Mouse (Mus musculus) liver, embryonic 14.5 days (tissue): ENCODE measurements around the gene Tmem238. TPM values are rescaled to one million over a fixed set of nuclear protein-coding genes. Genes with fewer than 3 reads are reported as not detected.
"Not testable (repeated sequence)": the region's sequence is repeated elsewhere in the genome, so short reads cannot be mapped to it uniquely, and the experiment has no call there.

Experiments
- ATAC-seq: fragments of 200-750 bp; cut with Nextera tagmentation; 2 replicates; pipeline ENCODE4 v1.8.0; 2017; ENCODE audit warnings: moderate number of reproducible peaks, mild to moderate bottlenecking, moderate library complexity; ENCODE audit not compliant: insufficient read depth
- DNase-seq, 3 experiments: peaks; one replicate each; pipeline ENCODE4 v3.0.0-alpha.2; 2012 to 2013; ENCODE audit warnings: low read depth in 3 of 3, low spot score in 3 of 3
- H3K27ac ChIP-seq: fragments of 300-500 bp; sonication (generic); 2 replicates; pipeline ENCODE4 v1.5.1; 2014; ENCODE audit warnings: moderate library complexity, mild to moderate bottlenecking, control low read depth, inconsistent platforms
- H3K27me3 ChIP-seq: fragments of 300-500 bp; sonication (generic); 2 replicates; pipeline ENCODE4 v1.6.1; 2014; ENCODE audit warnings: mild to moderate bottlenecking, low read length, moderate library complexity; ENCODE audit not compliant: control insufficient read depth, insufficient read depth
- H3K36me3 ChIP-seq: fragments of 300-500 bp; sonication (generic); replicated peaks from 2 replicates; pipeline ENCODE4 v1.6.1; 2014; ENCODE audit warnings: low read depth; ENCODE audit not compliant: control insufficient read depth, insufficient read depth
- H3K4me1 ChIP-seq, 2 experiments: fragments of 200-500 bp in 1 of 2; fragments of 300-500 bp in 1 of 2; sonication (generic) in 1 of 2; replicated peaks; 2 replicates each; pipeline ENCODE4 v1.6.1; 2012 to 2014; ENCODE audit warnings: antibody characterized with exemption in 1 of 2, inconsistent platforms in 1 of 2, low read length in 1 of 2; ENCODE audit not compliant: control insufficient read depth in 2 of 2, insufficient read depth in 2 of 2
- H3K4me2 ChIP-seq: fragments of 300-500 bp; sonication (generic); 2 replicates; pipeline ENCODE4 v1.6.1; 2014; ENCODE audit warnings: low read depth, mild to moderate bottlenecking, control low read depth, moderate library complexity
- H3K4me3 ChIP-seq, 2 experiments: fragments of 200-500 bp in 1 of 2; fragments of 300-500 bp in 1 of 2; sonication (generic) in 1 of 2; 2 replicates each; pipeline ENCODE4 v1.5.1; 2012 to 2014; ENCODE audit warnings: low read depth in 2 of 2, low read length in 2 of 2, mild to moderate bottlenecking in 2 of 2, control low read depth in 1 of 2, inconsistent platforms in 1 of 2, moderate library complexity in 1 of 2; ENCODE audit not compliant: insufficient read depth in 1 of 2
- H3K9ac ChIP-seq: fragments of 300-500 bp; sonication (generic); replicated peaks from 2 replicates; pipeline ENCODE4 v1.6.1; 2014; ENCODE audit warnings: mild to moderate bottlenecking, control low read depth, moderate library complexity
- H3K9me3 ChIP-seq: fragments of 300-500 bp; sonication (generic); 2 replicates; pipeline ENCODE4 v1.6.1; 2016; ENCODE audit warnings: low read length, mixed read lengths; ENCODE audit not compliant: control insufficient read depth
- CTCF ChIP-seq: IDR thresholded peaks from 2 replicates; pipeline ENCODE4 v1.5.1; 2016; ENCODE audit warnings: antibody characterized with exemption, low read depth, control low read depth
- EP300 ChIP-seq: IDR thresholded peaks from 2 replicates; pipeline ENCODE4 v1.6.1; 2016; ENCODE audit warnings: antibody characterized with exemption, low read depth
- WGBS: fragments of 180-500 bp; shearing (Covaris S2); extraction: QIAGEN DNeasy Blood & Tissue Kit; methylation state at CpG from one replicate; pipeline ENCODE4 v1.1.7; 2014; ENCODE audit not compliant: insufficient replicate concordance; 5-methylcytosine and 5-hydroxymethylcytosine counted together
- polyA plus RNA-seq, 2 experiments: library from polyadenylated mRNA; depleted of rRNA in 1 of 2; stranded (reverse) in 1 of 2; unstranded in 1 of 2; fragments of >200 nt; fragmentation: Nextera tagmentation in 1 of 2; extraction: Ambion mirVana in 1 of 2; gene quantifications; 2 replicates each; pipeline versions ENCODE4 v1.2.1 to v1.2.3; 2012 to 2014

The Tmem238 gene
- polyA plus RNA-seq, 2 experiments, result 5.8 to 7.5 TPM

DNA sequence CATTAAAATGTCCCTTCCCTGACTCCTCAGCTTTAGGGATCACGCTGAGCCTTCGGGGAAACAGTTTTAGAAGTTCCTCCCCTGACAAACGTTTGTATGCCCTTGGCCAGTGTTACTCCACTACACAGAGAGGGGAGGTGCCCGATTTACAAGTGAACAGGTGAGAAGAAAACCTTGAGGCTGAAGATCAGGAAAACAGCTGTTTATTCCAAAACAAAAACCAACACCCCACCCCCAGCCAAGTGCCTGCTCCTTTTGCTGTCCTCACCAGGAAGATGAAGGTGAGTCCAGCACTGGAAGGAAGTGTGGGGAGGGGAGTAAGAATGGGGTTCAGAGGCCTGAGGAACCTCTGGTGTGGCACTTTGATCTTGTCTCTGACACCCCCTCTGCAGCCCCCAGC is 35.9 kb upstream of the Tmem238 start:
- H3K9me3 ChIP-seq, result no peaks in the 10 kb centered on the region
- TF ChIP-seq CTCF, result no peak
- no peak overlapping the region for H3K4me2 ChIP-seq
- H3K9ac ChIP-seq, result no peak overlapping the region
- no peak for ATAC-seq
- H3K4me3 ChIP-seq, result no peak overlapping the region
- WGBS, result 28% methylated on average over 4 of the region's 4 CpGs
- H3K36me3 ChIP-seq, result no peaks in the 10 kb centered on the region
- H3K4me1 ChIP-seq, result no peaks in the 10 kb centered on the region
- H3K27me3 ChIP-seq, result no peaks in the 10 kb centered on the region
- no peak for DNase-seq
- H3K27ac ChIP-seq, result no peak overlapping the region

DNA sequence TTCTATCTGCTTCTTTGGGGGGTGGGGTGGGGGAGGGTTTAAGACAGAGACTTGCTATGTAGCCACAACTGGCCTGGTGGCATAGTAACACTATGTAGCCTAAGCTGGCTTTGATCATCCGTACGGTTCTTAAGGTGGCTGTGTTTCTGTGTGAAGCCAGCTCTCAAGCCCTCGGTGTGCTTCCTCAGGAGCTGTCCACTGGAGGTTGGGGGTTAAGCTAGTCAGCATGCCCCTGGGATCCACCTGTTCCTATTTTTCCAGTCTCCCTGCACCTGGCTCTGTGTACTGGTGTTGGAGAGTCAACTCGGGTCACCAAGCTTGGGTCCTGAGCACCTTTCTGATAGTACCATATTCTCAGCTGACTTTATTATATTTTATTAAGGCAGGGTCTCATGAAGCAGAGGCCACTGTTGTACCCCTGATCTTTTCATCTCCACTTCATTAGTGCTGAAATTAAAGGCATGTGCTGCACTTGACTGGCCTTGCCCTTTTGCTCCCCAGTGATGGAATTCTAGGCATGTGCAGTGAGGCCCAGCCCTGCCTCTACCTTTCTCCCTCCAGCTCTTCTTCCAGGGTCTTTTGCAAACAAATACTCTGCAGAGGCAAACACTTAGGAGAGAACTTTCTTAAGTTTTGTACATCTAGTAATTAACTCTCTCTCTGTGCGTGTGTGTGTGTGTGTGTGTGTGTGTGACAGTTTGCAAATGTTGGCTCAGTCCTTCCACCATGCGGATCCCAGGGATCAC is 32.9 kb upstream of the Tmem238 start:
- Histone ChIP-seq H3K9ac (no peak overlapping the region), H3K4me1 (no peaks in the 10 kb centered on the region), H3K27ac (no peak overlapping the region), H3K4me2 (no peak overlapping the region), H3K27me3 (no peaks in the 10 kb centered on the region), H3K36me3 (no peaks in the 10 kb centered on the region), H3K9me3 (no peaks in the 10 kb centered on the region), H3K4me3 (no peak overlapping the region)
- DNase-seq, result no peak
- ATAC-seq, result no peak
- 66% methylated on average over 6 of the region's 6 CpGs for WGBS
- TF ChIP-seq CTCF (no peak), EP300 (no peak)

DNA sequence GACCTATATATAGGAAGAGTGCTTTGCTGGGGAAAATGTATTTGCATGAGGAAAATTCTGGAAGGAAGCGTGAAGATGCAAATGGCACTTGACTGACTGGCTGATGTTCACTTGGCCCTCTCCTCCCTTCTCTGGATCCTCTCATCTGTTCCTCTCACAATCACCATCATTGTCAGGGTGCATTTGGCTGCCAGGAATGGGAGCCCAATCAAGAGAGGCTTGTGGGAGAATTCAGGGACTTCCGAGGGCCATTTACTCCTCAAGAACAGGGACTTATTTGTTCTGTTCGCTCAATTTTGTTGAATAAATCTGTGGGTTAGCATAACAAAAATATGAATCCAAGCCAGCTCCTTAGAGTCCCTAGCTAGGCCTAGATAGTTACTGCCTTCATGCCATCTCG is 32.2 kb upstream of the Tmem238 start:
- no peak overlapping the region for H3K9ac ChIP-seq
- no peaks in the 10 kb centered on the region for H3K36me3 ChIP-seq
- H3K27me3 ChIP-seq, result no peaks in the 10 kb centered on the region
- DNase-seq, result no peak
- no peak overlapping the region for H3K4me3 ChIP-seq
- TF ChIP-seq EP300 (no peak), CTCF (no peak)
- no peak overlapping the region for H3K4me2 ChIP-seq
- no peaks in the 10 kb centered on the region for H3K9me3 ChIP-seq
- WGBS, result 63% methylated on average over 4 of the region's 4 CpGs
- H3K4me1 ChIP-seq, result no peaks in the 10 kb centered on the region
- ATAC-seq, result no peak
- H3K27ac ChIP-seq, result no peak overlapping the region

DNA sequence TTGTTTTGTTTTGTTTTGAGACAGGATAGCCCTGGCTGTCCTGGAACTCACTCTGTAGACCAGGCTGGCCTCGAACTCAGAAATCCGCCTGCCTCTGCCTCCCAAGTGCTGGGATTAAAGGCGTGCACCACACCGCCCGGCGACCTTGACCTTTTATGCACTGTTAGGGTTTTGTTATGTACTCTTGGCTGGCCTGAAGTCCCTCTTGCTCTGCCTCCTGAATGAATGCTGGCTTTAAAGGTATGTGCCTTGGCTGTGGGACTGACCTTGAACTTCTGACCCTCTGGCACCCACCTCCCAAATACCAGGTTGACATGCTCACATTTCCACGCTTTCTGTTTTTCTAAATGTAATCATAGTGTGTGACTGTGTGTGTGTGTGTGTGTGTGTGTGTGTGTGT is 31.5 kb upstream of the Tmem238 start:
- not testable (repeated sequence) for H3K27ac ChIP-seq, H3K27me3 ChIP-seq, DNase-seq, H3K9ac ChIP-seq, H3K4me1 ChIP-seq, ATAC-seq, H3K4me2 ChIP-seq, H3K36me3 ChIP-seq, H3K4me3 ChIP-seq, H3K9me3 ChIP-seq
- WGBS, result 75% methylated on average over 7 of the region's 7 CpGs

DNA sequence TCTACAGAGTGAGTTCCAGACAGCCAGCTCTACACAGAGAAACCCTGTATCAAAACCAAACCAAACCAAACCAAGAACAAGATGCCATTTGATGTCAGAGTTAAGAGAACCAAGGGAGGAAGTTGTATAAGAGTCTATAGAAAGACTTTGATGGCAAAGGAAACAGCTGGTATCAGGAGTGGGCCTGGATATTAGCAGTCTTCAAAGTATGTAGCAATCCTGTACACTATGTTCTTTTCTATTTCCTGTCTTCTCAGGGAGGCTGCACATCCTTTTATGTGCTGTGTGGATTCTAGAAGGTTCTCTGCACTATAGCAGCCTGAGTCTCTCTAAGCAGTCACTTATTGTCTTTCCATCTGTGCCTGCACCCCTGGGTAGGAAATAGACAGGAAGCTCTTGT is 27.1 kb upstream of the Tmem238 start:
- no peak for ATAC-seq
- TF ChIP-seq CTCF (no peak), EP300 (no peak)
- Histone ChIP-seq H3K36me3 (no peaks in the 10 kb centered on the region), H3K4me1 (peaks cover 6 to 7% of the 10 kb centered on the region in 2 experiments), H3K4me2 (no peak overlapping the region), H3K4me3 (no peak overlapping the region), H3K27ac (no peak overlapping the region), H3K9me3 (no peaks in the 10 kb centered on the region), H3K27me3 (no peaks in the 10 kb centered on the region), H3K9ac (no peak overlapping the region; the same call in 1 of the 2 replicates)
- no peak for DNase-seq
